Mouse (Mus musculus): ENCODE data around the gene Sez6l.

GRCm38 (mm10) chr5:112576361-112576992 lies 508 bp downstream of the Sez6l start:
- TF ChIP-seq POLR2A (IDR thresholded peaks at IDR 0.05; ENCODE audit: insufficient read depth, low read depth, low read length) (no peak), CTCF (IDR thresholded peaks at IDR 0.05) (no peak), EP300 (IDR thresholded peaks at IDR 0.05; ENCODE audit: insufficient read depth, low read depth, low read length) (no peak)
